Mouse (Mus musculus) c-Kit-negative CD71-positive TER-119-positive erythroid progenitor cells, embryonic 14.5 days (primary cell): ENCODE data around the gene Gpr83.

ENCODE experiments used
- DNase-seq: peaks from one replicate; pipeline ENCODE4 v3.0.0-alpha.2; 2013; ENCODE audit warnings: low read depth, low spot score

Gpr83 gene

DNA sequence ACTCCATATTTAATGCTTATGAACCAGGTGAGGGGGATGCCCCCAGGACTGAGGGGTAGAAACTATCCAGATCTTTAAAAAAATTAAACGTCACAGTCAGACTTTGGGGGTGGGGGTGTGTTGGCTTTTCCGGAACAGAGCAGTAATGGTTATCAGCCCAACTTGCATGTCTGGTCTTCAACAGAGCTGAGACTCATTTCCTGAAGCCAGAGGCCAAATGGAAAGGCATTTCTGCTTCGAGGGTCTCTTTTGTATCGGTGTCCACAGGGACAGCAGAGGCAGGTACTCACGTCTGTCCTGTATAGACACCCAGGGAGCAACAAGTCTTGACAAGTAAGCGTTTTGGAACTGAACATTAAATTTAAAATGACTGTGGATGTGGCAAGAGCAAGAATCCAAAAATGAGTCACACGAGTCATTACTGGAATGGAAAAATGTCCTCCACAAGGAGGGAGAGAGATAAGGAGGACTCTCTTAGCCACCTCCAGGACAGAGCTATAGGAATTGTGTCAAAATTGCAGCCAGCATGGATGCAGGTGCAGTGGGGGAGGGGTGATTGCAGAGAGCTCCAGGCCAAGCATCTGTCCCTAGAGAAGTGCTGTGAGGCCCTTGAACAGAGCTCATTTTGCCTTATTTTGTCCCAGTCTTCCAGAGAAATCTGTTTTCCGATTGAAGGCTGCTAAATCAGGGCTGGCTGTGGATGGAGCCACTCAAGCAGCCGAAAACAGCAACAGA is 44.9 kb downstream of the Gpr83 start:
- DNase-seq: no peak

DNA sequence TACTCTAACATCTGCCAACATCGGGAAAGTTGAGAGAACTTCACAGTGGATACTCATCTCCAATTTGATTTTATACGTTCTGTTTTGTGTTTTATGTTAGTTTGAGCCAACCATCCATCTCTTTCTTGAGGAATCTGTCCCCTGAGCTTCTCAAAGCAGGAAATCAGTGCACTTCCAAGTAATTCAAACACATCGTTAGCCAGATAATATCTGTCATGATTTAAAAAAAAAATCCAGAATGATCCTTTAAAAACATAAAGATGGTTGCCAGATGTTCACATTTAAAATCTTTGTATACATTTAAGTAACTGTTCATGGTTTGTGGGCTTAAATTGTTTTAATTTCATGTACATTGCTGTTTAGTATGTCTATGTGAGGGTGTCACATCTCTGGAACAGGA is 45.9 kb downstream of the Gpr83 start:
- DNase-seq: no peak

- DNase-seq: no peak
Observed at GRCm38 (mm10) chr9:14907816-14908415, 47.9 kb downstream of the Gpr83 start.

GRCm38 (mm10) chr9:14909981-14910380 is 50.0 kb downstream of the Gpr83 start:
- no peak for DNase-seq

DNA sequence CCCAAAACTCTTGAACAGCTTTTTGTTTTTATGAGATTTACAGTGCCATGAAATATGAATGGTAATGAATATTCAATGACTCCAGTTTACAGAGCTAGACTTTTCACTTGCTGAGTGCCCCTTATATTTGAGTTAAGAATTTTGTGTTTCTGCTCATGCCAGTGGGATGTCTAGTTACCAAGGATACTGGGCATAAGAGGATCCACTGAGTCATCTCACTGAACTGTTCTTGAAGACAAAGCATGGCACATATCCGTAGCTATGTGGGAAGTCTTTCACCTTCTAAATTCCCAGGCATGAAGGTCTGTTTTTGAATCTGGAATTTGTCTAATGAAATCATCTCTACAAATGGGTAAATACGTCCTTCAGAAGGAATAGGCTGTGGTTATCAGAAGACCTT is 52.0 kb downstream of the Gpr83 start:
- DNase-seq: no peak

DNA sequence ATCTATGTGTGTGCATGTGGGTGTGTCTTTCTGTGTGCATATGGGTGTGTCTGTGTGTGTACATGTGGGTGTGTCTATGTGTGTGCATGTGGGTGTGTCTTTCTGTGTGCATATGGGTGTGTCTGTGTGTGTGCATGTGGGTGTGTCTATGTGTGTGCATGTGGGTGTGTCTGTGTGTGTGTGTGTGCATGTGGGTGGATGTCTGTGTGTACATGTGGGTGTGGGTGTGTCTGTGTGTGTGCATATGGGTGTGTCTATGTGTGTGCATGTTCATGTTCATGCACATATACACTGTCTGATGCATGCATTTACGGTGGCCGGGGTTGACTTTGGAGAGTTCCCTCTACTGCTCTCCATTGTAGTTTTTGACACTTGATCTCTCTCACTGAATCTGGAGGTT is 57.7 kb downstream of the Gpr83 start:
- no peak for DNase-seq

DNA sequence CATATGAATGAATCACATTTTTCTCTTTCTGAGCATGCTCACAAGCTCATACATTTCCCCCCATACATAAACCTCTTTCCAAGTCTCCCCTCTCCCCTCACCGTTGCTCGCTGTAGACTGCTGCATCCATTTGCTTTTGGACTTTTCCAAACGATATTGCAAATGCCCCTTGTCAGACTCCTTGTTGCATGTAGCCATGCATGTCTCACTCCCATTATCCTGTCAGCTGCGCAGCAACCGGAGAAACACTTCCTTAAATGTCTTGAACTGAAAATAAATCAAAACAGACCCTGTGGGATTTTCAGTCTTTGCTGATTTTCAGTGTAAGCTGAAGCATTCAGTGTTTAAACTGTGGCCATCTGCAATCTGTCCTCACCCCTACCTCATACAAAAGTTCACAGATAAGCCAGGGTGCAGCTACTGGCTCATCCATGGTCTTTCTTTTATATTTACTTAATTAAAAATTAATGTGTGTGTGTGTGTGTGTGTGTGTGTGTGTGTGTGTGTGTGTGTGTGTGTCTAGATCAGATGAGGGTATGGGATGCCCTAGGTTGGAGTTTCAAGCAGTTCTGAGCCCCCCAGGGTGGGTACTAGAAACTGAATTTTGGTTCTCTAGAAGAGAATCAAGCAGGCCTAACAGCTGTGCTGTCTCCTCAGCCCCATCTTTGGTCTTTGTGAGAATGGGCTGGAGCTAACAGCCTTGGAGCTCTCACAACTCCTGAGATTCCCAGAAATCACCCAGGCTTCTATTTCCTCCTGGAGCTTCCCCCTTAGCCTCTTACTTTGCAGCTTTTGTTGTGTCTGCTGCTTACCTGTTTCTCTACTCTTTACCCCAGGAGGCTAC is 59.0 kb downstream of the Gpr83 start:
- DNase-seq: no peak
